Comparison of ENCODE assay signal across 32 mouse cellular contexts in genomic region chr13:30200737-30201136, GRCm38 (mm10).
"Had no signal": no experiment of that assay in that cellular context is flagged by ENCODE, and none has a peak within 500 bp of the region (broad histone marks: within the 10 kb centered on the region; RNA-seq: fewer than 3 reads in every experiment).

No protein-coding gene starts in this region.

- H3K36me3 ChIP-seq: limb, embryonic 10.5 days; limb, embryonic 12.5 days; limb, embryonic 13.5 days; limb, embryonic 15.5 days; liver, embryonic 12.5 days; liver, embryonic 13.5 days; liver, embryonic 15.5 days; lung, embryonic 15.5 days; midbrain, embryonic 10.5 days; midbrain, embryonic 12.5 days; midbrain, embryonic 13.5 days; midbrain, embryonic 15.5 days; neural tube, embryonic 12.5 days had no signal

- H3K9ac ChIP-seq: limb, embryonic 12.5 days; limb, embryonic 13.5 days; limb, embryonic 15.5 days; liver, embryonic 12.5 days; liver, embryonic 13.5 days; liver, embryonic 14.5 days; liver, embryonic 15.5 days; liver, postnatal 0 days; lung, embryonic 14.5 days; lung, embryonic 15.5 days; midbrain, embryonic 12.5 days; midbrain, embryonic 13.5 days; midbrain, embryonic 15.5 days; neural tube, embryonic 12.5 days had no signal

- H3K9me3 ChIP-seq: limb, embryonic 10.5 days; limb, embryonic 12.5 days; limb, embryonic 13.5 days; limb, embryonic 15.5 days; liver, embryonic 12.5 days; liver, embryonic 13.5 days; liver, embryonic 15.5 days; lung, embryonic 15.5 days; megakaryocyte, embryonic 14.5 days; midbrain, embryonic 10.5 days; midbrain, embryonic 12.5 days; midbrain, embryonic 13.5 days; midbrain, embryonic 15.5 days; neural tube, embryonic 12.5 days had no signal

- ATAC-seq: liver, embryonic 12.5 days; liver, postnatal 0 days; lung, postnatal 0 days; midbrain, embryonic 13.5 days; midbrain, embryonic 15.5 days; midbrain, embryonic 16.5 days had no signal

- H3K4me2 ChIP-seq: limb, embryonic 12.5 days; limb, embryonic 13.5 days; limb, embryonic 15.5 days; liver, embryonic 11.5 days; liver, embryonic 12.5 days; liver, embryonic 13.5 days; liver, embryonic 15.5 days; lung, embryonic 14.5 days; lung, embryonic 15.5 days; midbrain, embryonic 11.5 days; midbrain, embryonic 12.5 days; midbrain, embryonic 13.5 days; midbrain, embryonic 15.5 days; neural tube, embryonic 12.5 days had no signal

- DNase-seq: left cerebral cortex, postnatal 4 days; liver; liver, embryonic 13.5 days; liver, postnatal 0 days; lung, adult 18-20 months; lung, adult 2 months; lung, embryonic 14.5 days; lung, postnatal 10 days; lung, postnatal 14 days; lung, postnatal 36 days; lung, postnatal 4 days; midbrain, embryonic 14.5 days had no signal

- H3K27me3 ChIP-seq: limb, embryonic 12.5 days; limb, embryonic 13.5 days; limb, embryonic 15.5 days; liver, embryonic 12.5 days; liver, embryonic 13.5 days; liver, embryonic 15.5 days; lung, embryonic 15.5 days; megakaryocyte, embryonic 14.5 days; midbrain, embryonic 12.5 days; midbrain, embryonic 13.5 days; midbrain, embryonic 15.5 days; neural tube, embryonic 12.5 days had no signal

- H3K4me3 ChIP-seq: limb, embryonic 10.5 days; limb, embryonic 12.5 days; limb, embryonic 13.5 days; limb, embryonic 15.5 days; liver, embryonic 12.5 days; liver, embryonic 13.5 days; liver, embryonic 15.5 days; lung, embryonic 15.5 days; megakaryocyte, embryonic 14.5 days; midbrain, embryonic 10.5 days; midbrain, embryonic 12.5 days; midbrain, embryonic 13.5 days; midbrain, embryonic 15.5 days; myocyte; neural tube, embryonic 12.5 days had no signal

- H3K27ac ChIP-seq: limb, embryonic 10.5 days; limb, embryonic 12.5 days; limb, embryonic 13.5 days; limb, embryonic 15.5 days; liver, embryonic 12.5 days; liver, embryonic 13.5 days; liver, embryonic 14.5 days; liver, embryonic 15.5 days; lung, embryonic 15.5 days; macrophage; midbrain, embryonic 10.5 days; midbrain, embryonic 12.5 days; midbrain, embryonic 13.5 days; midbrain, embryonic 15.5 days; neural tube, embryonic 12.5 days had no signal

- H3K4me1 ChIP-seq: limb, embryonic 10.5 days; limb, embryonic 12.5 days; liver, embryonic 12.5 days; liver, embryonic 13.5 days; liver, embryonic 15.5 days; midbrain, embryonic 10.5 days; midbrain, embryonic 12.5 days; midbrain, embryonic 13.5 days; midbrain, embryonic 15.5 days; neural tube, embryonic 12.5 days had no signal
